Mouse (Mus musculus): Measurements from ENCODE around the gene Mylpf.
A peak's percentile ranks its signal among the peaks of the same experiment; 100 is the strongest.

- TF ChIP-seq CTCF (IDR thresholded peaks at IDR 0.05; ENCODE audit: low read depth) = peak; percentile 73
- TF ChIP-seq EP300 (IDR thresholded peaks at IDR 0.05; ENCODE audit: low read depth) = no peak
Measured at GRCm38 (mm10) chr7:127183828-127184227, 24.9 kb upstream of the Mylpf start.
